In genomic region chr11:120235385-120236113, GRCm38 (mm10) we compare ENCODE assay signal across 8 mouse cellular contexts. TPM values are rescaled to one million over a fixed set of nuclear protein-coding genes. Genes with fewer than 3 reads are reported as not detected.
DNase-seq lines count a peak whose midpoint lies in the region; ATAC-seq and TF ChIP-seq lines count a peak whose summit lies in the region.

No protein-coding gene starts in this region.

- H3K36me3 ChIP-seq in heart, embryonic 11.5 days (ENCODE audit: control insufficient read depth, insufficient read depth, low read length) = no peaks in the 10 kb centered on the region
- H3K36me3 ChIP-seq in kidney, postnatal 0 days (ENCODE audit: insufficient read depth, low read length) = no peaks in the 10 kb centered on the region
- peaks cover 7% of the 10 kb centered on the region; the same call in 1 of the 2 replicates for H3K36me3 ChIP-seq in midbrain, embryonic 12.5 days

- no peak for ATAC-seq in heart, embryonic 11.5 days (replicated peaks; ENCODE audit: insufficient number of reproducible peaks, low FRiP score, low TSS enrichment)
- no peak for ATAC-seq in kidney, postnatal 0 days (replicated peaks; ENCODE audit: low FRiP score, low read depth)
- ATAC-seq in midbrain, embryonic 12.5 days (ENCODE audit: low FRiP score, low read depth) = no peak
- ATAC-seq in inflammation-experienced regulatory T-cells, adult 6 months = no peak

- peak overlapping the region; percentile 99 for H3K9ac ChIP-seq in heart, embryonic 11.5 days (ENCODE audit: low read depth, low read length)
- peak overlapping the region; percentile 93 for H3K9ac ChIP-seq in kidney, postnatal 0 days (ENCODE audit: low read depth, low read length)
- H3K9ac ChIP-seq in midbrain, embryonic 12.5 days (replicated peaks) = peak overlapping the region; percentile 100

- H3K9me3 ChIP-seq in heart, embryonic 11.5 days (replicated peaks; ENCODE audit: control insufficient read depth, low read length) = no peaks in the 10 kb centered on the region
- no peaks in the 10 kb centered on the region for H3K9me3 ChIP-seq in kidney, postnatal 0 days (replicated peaks; ENCODE audit: low read length)
- no peaks in the 10 kb centered on the region for H3K9me3 ChIP-seq in midbrain, embryonic 12.5 days

- TF ChIP-seq CTCF in gastrocnemius, adult 2 months (IDR thresholded peaks at IDR 0.05) = no peak
- no peak for TF ChIP-seq CTCF in kidney, postnatal 0 days (IDR thresholded peaks at IDR 0.05; ENCODE audit: low read depth)

- peaks cover 26% of the 10 kb centered on the region for H3K4me1 ChIP-seq in heart, embryonic 11.5 days (ENCODE audit: control insufficient read depth, insufficient read depth, low read length)
- peaks cover 31% of the 10 kb centered on the region for H3K4me1 ChIP-seq in kidney, postnatal 0 days (replicated peaks; ENCODE audit: insufficient read depth, low read length)
- peaks cover 25% of the 10 kb centered on the region for H3K4me1 ChIP-seq in midbrain, embryonic 12.5 days

- H3K27me3 ChIP-seq in heart, embryonic 11.5 days (ENCODE audit: control insufficient read depth, insufficient read depth, low read length) = peaks cover 5% of the 10 kb centered on the region
- H3K27me3 ChIP-seq in kidney, postnatal 0 days (ENCODE audit: insufficient read depth, low read length) = no peaks in the 10 kb centered on the region
- no peaks in the 10 kb centered on the region for H3K27me3 ChIP-seq in midbrain, embryonic 12.5 days

- H3K4me3 ChIP-seq in gastrocnemius, adult 2 months = peak overlapping the region; percentile 88
- peak overlapping the region; percentile 78 for H3K4me3 ChIP-seq in heart, embryonic 11.5 days (ENCODE audit: low read depth, low read length)
- peak overlapping the region; percentile 94 for H3K4me3 ChIP-seq in kidney, postnatal 0 days (replicated peaks; ENCODE audit: low read depth, low read length)
- peak overlapping the region; percentile 97 for H3K4me3 ChIP-seq in midbrain, embryonic 12.5 days

- under 1% methylated on average over 37 of the region's 40 CpGs for WGBS in heart, embryonic 11.5 days (ENCODE audit: insufficient replicate concordance)
- under 1% methylated on average over 40 of the region's 40 CpGs for WGBS in kidney, postnatal 0 days
- under 1% methylated on average over 40 of the region's 40 CpGs for WGBS in midbrain, embryonic 12.5 days

- intact Hi-C loops in gastrocnemius, adult 2 months (cut with DNase I) = no loop called here

- H3K4me2 ChIP-seq in heart, embryonic 11.5 days = peak overlapping the region; percentile 100
- peak overlapping the region; percentile 100 for H3K4me2 ChIP-seq in kidney, postnatal 0 days (ENCODE audit: low read length)
- peak overlapping the region; percentile 90 for H3K4me2 ChIP-seq in midbrain, embryonic 12.5 days (replicated peaks)

- H3K27ac ChIP-seq in gastrocnemius, adult 2 months = peak overlapping the region; percentile 99
- peak overlapping the region; percentile 94 for H3K27ac ChIP-seq in heart, embryonic 11.5 days (ENCODE audit: low read depth, low read length)
- H3K27ac ChIP-seq in kidney, postnatal 0 days = peak overlapping the region; percentile 91
- peak overlapping the region; percentile 99 for H3K27ac ChIP-seq in midbrain, embryonic 12.5 days (replicated peaks)

- DNase-seq in gastrocnemius, adult 2 months = peak; percentile 69
- DNase-seq in gastrocnemius, adult 18-20 months (ENCODE audit: low spot score) = no peak
- DNase-seq in 416B (ENCODE audit: low read depth) = peak; percentile 87
- peak; percentile 63 for DNase-seq in cerebellum, adult 9-11 months
- peak; percentile 78 for DNase-seq in kidney, postnatal 0 days (ENCODE audit: low spot score)

RNA-seq across cellular contexts. Expression of gene Bahcc1, which starts 2.8 kb away (rescaled TPM):
- 1 to 10 TPM; 3.5 to 5.3 TPM for total RNA-seq in gastrocnemius, adult 2 months (2021)
- total RNA-seq in gastrocnemius, adult 18-20 months (2021) = 1 to 10 TPM; 3.4 to 4.6 TPM
- polyA plus RNA-seq in heart, embryonic 11.5 days (2014; fragmentation: Nextera tagmentation; extraction: Ambion mirVana) = 7.0 and 9.1 TPM in 2 replicates
- 8.2 and 8.6 TPM in 2 replicates for polyA plus RNA-seq in kidney, postnatal 0 days (2015; fragmentation: Nextera tagmentation; extraction: Ambion mirVana)
- 25.1 and 26.1 TPM in 2 replicates for polyA plus RNA-seq in midbrain, embryonic 12.5 days (2016; fragmentation: Nextera tagmentation; extraction: Ambion mirVana)
- polyA plus RNA-seq in inflammation-experienced regulatory T-cells, adult 6 months (2017; shearing (Covaris generic)) = not detected
